ENCODE assay signal across 9 mouse cellular contexts in the genomic region with DNA sequence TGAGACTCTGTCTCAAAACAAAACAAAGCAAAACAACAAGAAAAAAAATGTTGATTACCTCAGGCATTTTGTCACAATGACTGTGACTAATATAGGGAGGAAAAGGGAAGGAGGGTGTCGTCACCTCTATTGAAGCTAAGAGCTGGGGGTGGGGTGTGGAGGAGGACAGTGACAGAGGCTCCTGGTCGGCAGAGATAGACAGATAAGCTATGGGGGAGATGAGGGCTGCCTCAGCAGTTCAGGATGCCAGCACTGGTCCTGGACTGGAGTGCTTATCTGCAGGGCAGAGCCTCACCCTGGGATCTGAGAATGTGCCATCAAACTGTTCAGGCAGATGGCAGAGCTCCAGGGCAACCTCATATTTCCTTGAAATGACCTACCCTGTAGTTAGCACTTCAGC. TPM values are rescaled to one million over a fixed set of nuclear protein-coding genes. Genes with fewer than 3 reads are reported as not detected.
A peak's percentile ranks its signal among the peaks of the same experiment; 100 is the strongest.
DNase-seq lines count a peak whose midpoint lies in the region; ATAC-seq and TF ChIP-seq lines count a peak whose summit lies in the region.
"Had no signal": no experiment of that assay in that cellular context is flagged by ENCODE, and none has a peak within 500 bp of the region (broad histone marks: within the 10 kb centered on the region; RNA-seq: fewer than 3 reads in every experiment).

No protein-coding gene starts in this region.

- H3K4me3 ChIP-seq in MEL (ENCODE audit: control insufficient read depth in 1 of 2, insufficient read depth in 1 of 2, low read depth in 2 of 2, low read length in 2 of 2) = no peak overlapping the region
- no peak overlapping the region for H3K4me3 ChIP-seq in left cerebral cortex, adult 2 months

- no peaks in the 10 kb centered on the region for H3K9me3 ChIP-seq in MEL (replicated peaks; ENCODE audit: insufficient read depth, low read length)

- DNase-seq in CD4-positive, CD25-positive, alpha-beta regulatory T cell, adult 2 months (ENCODE audit: low read depth, low spot score) = peak; percentile 49
- peak; percentile 89 for DNase-seq in MEL (ENCODE audit: low read depth, low spot score)
- no peak for DNase-seq in left cerebral cortex, adult 2 months (ENCODE audit: extremely low spot score in 1 of 2, low spot score in 2 of 2)
- DNase-seq in B cell, adult 2 months = no peak
- no peak for DNase-seq in right cerebral cortex, postnatal 4 days
- DNase-seq: cerebellum, adult 9-11 months had no signal

- no peaks in the 10 kb centered on the region for H3K27me3 ChIP-seq in MEL (ENCODE audit: control insufficient read depth in 1 of 2, insufficient read depth in 2 of 2, low read length in 2 of 2)

- peak overlapping the region; percentile 80 for H3K27ac ChIP-seq in MEL (ENCODE audit: control insufficient read depth, low read depth, low read length)
- no peak overlapping the region for H3K27ac ChIP-seq in left cerebral cortex, adult 2 months

- peaks cover 0 to 12% of the 10 kb centered on the region in 2 experiments; a peak in 2 of 4 replicates for H3K4me1 ChIP-seq in MEL (ENCODE audit: control insufficient read depth in 1 of 2, insufficient read depth in 2 of 2, low read length in 2 of 2)

- no peak for TF ChIP-seq RAD21 in MEL (IDR thresholded peaks at IDR 0.05; ENCODE audit: low read depth, low read length)

- no peaks in the 10 kb centered on the region for H3K79me2 ChIP-seq in MEL (ENCODE audit: control insufficient read depth, insufficient read depth, low read length, poor library complexity)

- TF ChIP-seq EP300 in MEL (IDR thresholded peaks at IDR 0.05; ENCODE audit: low read depth in 1 of 2, low read length in 2 of 2) = peak; percentile 92

- H3K36me3 ChIP-seq in MEL (ENCODE audit: control insufficient read depth in 1 of 2, insufficient read depth in 2 of 2, low read length in 2 of 2) = peaks cover 0 to 12% of the 10 kb centered on the region in 2 experiments; a peak in 2 of 4 replicates

- TF ChIP-seq CTCF in MEL (IDR thresholded peaks at IDR 0.05 in 2 of 3, conservative IDR thresholded peaks at IDR 0.05 in 1 of 3; ENCODE audit: control insufficient read depth in 1 of 3, insufficient read depth in 1 of 3, low read depth in 2 of 3, low read length in 3 of 3, poor library complexity in 1 of 3, severe bottlenecking in 1 of 3) = no peak
- no peak for TF ChIP-seq CTCF in left cerebral cortex, adult 2 months (IDR thresholded peaks at IDR 0.05)

- ATAC-seq in hematopoietic stem cell, adult 5-6 weeks (replicated peaks in 1 of 2; ENCODE audit: insufficient read depth in 1 of 2, low FRiP score in 2 of 2, low TSS enrichment in 1 of 2, low read depth in 1 of 2, poor library complexity in 2 of 2, severe bottlenecking in 2 of 2) = peak; percentile 65 to 82; a peak in 3 of 4 replicates
- peak; percentile 99 for ATAC-seq in megakaryocyte progenitor cell, adult 5-6 weeks (replicated peaks; ENCODE audit: poor library complexity)
- ATAC-seq: midbrain, embryonic 16.5 days had no signal

- H3K9ac ChIP-seq in MEL (ENCODE audit: control insufficient read depth, low read depth, low read length, poor library complexity, severe bottlenecking) = no peak overlapping the region

- TF ChIP-seq POLR2A in MEL (IDR thresholded peaks at IDR 0.05; ENCODE audit: control insufficient read depth in 1 of 2, insufficient read depth in 1 of 2, low read depth in 1 of 2, low read length in 2 of 2, poor library complexity in 1 of 2) = no peak

- intact Hi-C loops in left cerebral cortex, adult 2 months (cut with DNase I) = no loop called here

TF ChIP-seq in MEL, 35 proteins besides CTCF, POLR2A, EP300 and RAD21:
- TF ChIP-seq CHD2 (IDR thresholded peaks at IDR 0.05; ENCODE audit: low read length) (peak; percentile 72), HCFC1 (IDR thresholded peaks at IDR 0.05; ENCODE audit: low read depth, low read length) (0 out of 2 replicates have a peak, but pooled peaks have one; percentile 24), ELF1 (IDR thresholded peaks at IDR 0.05; ENCODE audit: low read depth, low read length) (no peak), MAZ (IDR thresholded peaks at IDR 0.05; ENCODE audit: low read depth, low read length) (peak; percentile 57), NRF1 (IDR thresholded peaks at IDR 0.05; ENCODE audit: insufficient read depth, low read depth, low read length, poor library complexity, severe bottlenecking) (no peak), GATA1 (IDR thresholded peaks at IDR 0.05; ENCODE audit: low read depth, low read length) (peak; percentile 95), NELFE (IDR thresholded peaks at IDR 0.05; ENCODE audit: low read depth, low read length) (no peak), ZMIZ1 (IDR thresholded peaks at IDR 0.05; ENCODE audit: low read depth, low read length) (no peak), TBP (IDR thresholded peaks at IDR 0.05; ENCODE audit: low read depth, low read length) (no peak), POLR2AphosphoS2 (IDR thresholded peaks at IDR 0.05; ENCODE audit: low read length) (no peak), CHD1 (IDR thresholded peaks at IDR 0.05; ENCODE audit: low read depth, low read length) (no peak), TCF12 (IDR thresholded peaks at IDR 0.05; ENCODE audit: low read depth, low read length) (peak; percentile 91), ETS1 (IDR thresholded peaks at IDR 0.05; ENCODE audit: low read depth, low read length) (peak; percentile 98), SMC3 (IDR thresholded peaks at IDR 0.05; ENCODE audit: low read depth, low read length) (no peak), E2F4 (IDR thresholded peaks at IDR 0.05; ENCODE audit: borderline replicate concordance, low read depth, low read length) (no peak), POLR2AphosphoS5 (IDR thresholded peaks at IDR 0.05; ENCODE audit: borderline replicate concordance, low read depth, low read length) (no peak), MAX (IDR thresholded peaks at IDR 0.05; ENCODE audit: low read length) (no peak; the same call in 1 of the 2 replicates), RCOR1 (IDR thresholded peaks at IDR 0.05; ENCODE audit: low read depth, low read length) (peak; percentile 68), BHLHE40 (IDR thresholded peaks at IDR 0.05; ENCODE audit: borderline replicate concordance, low read depth, low read length) (peak; percentile 56), SIN3A (IDR thresholded peaks at IDR 0.05; ENCODE audit: low read length) (peak; percentile 48; the same call in 1 of the 2 replicates), ZC3H11A (IDR thresholded peaks at IDR 0.05; ENCODE audit: low read depth, low read length) (no peak), TAL1 (IDR thresholded peaks at IDR 0.05; ENCODE audit: low read length) (peak; percentile 75), MAFK (IDR thresholded peaks at IDR 0.05; ENCODE audit: borderline replicate concordance, low read depth, low read length) (peak; percentile 54; the same call in 1 of the 2 replicates), MYC (IDR thresholded peaks at IDR 0.05; ENCODE audit: low read depth, low read length) (peak; percentile 38; the same call in 1 of the 2 replicates), MYB (IDR thresholded peaks at IDR 0.05; ENCODE audit: low read depth, low read length) (0 out of 2 replicates have a peak, but pooled peaks have one; percentile 18), ZNF384 (IDR thresholded peaks at IDR 0.05; ENCODE audit: low read depth, low read length) (peak; percentile 49), GABPA (IDR thresholded peaks at IDR 0.05; ENCODE audit: low read depth, low read length) (no peak), UBTF (IDR thresholded peaks at IDR 0.05; ENCODE audit: borderline replicate concordance, insufficient read depth, low read depth, low read length) (no peak)

RNA-seq across cellular contexts. Expression of gene Fbxw7, which starts 43.1 kb away (rescaled TPM):
- 13.9 and 14.5 TPM in 2 replicates for total RNA-seq in MEL (2012; rRNA removed)
- 10 to 100 TPM in 1 of 2 experiments, not detected in 1; 11.8 TPM for polyA plus RNA-seq in MEL (2012; ENCODE audit: insufficient read depth in 1 of 2, insufficient read length in 2 of 2, low read depth in 1 of 2, low replicate concordance in 2 of 2, missing spikeins in 1 of 2)
- total RNA-seq in hematopoietic stem cell, adult 5-6 weeks (2017) = 22.4 and 24.4 TPM in 2 replicates
- 7.5 and 8.4 TPM in 2 replicates for total RNA-seq in megakaryocyte progenitor cell, adult 5-6 weeks (2015)
- total RNA-seq in megakaryocyte progenitor cell, adult 5-6 weeks (2017) = 10.0 and 18.5 TPM in 2 replicates
- total RNA-seq in left cerebral cortex, adult 2 months (2021) = 100 to 1,000 TPM; 234 to 282 TPM

Comparison
In these comparisons a context has a peak if more than half of its experiments do, and no peak if none do; other contexts are left out.
1. DNase-seq: peak in CD4-positive, CD25-positive, alpha-beta regulatory T cell, adult 2 months (single experiment) and MEL (single experiment); none in left cerebral cortex, adult 2 months (0 of 2), B cell, adult 2 months (0 of 2) and right cerebral cortex, postnatal 4 days (single experiment).